Mouse (Mus musculus): Measurements from ENCODE around the gene Zfp988. TPM values are rescaled to one million over a fixed set of nuclear protein-coding genes. Genes with fewer than 3 reads are reported as not detected.
"Not testable (repeated sequence)": the region's sequence is repeated elsewhere in the genome, so short reads cannot be mapped to it uniquely, and the experiment has no call there.

Gene Zfp988
- polyA plus RNA-seq, 1 experiment from 2014 or later, result 0.22 TPM

DNA sequence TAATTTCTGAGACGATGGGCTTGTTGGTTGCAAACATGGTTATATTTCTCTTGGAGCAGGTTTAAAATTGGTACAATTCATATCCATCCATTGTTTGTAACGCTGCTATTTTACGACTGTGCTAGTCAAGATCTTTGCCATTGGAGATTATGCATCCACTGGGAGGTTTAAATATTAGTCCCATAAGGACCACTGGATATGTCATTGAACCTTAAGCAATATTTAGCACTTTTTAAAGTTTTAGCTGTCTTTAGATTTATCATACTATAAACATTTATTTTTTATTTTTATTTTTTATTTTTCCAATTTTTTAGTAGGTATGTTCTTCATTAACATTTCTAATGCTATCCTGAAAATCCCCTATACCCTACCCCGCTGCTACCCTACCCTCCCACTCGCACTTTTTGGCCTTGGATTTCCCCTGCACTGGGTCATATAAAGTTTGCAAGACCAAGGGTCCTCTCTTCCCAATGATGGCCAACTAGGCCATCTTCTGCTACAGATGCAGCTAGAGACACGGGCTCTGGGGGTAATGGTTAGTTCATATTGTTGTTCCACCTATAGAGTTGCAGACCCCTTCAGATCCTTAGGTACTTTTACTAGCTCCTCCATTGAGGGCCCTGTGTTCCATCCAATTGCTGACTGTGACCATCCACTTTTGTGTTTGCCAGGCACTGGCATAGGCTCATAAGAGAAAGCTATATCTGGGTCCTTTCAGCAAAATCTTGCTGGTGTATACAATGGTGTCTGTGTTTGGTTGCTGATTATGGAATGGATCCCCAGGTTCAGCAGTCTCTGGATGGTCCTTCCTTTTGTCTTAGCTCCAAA lies 31.1 kb downstream of the Zfp988 start:
- not testable (repeated sequence) for H3K27me3 ChIP-seq; H3K4me3 ChIP-seq; H3K36me3 ChIP-seq; H3K9ac ChIP-seq; H3K4me2 ChIP-seq; H3K27ac ChIP-seq; H3K4me1 ChIP-seq (replicated peaks)
- H3K9me3 ChIP-seq, result peaks cover 64% of the 10 kb centered on the region
- 70% methylated on average over 6 of the region's 6 CpGs for WGBS
- peak; percentile 63; the same call in 1 of the 2 replicates for ATAC-seq (ENCODE audit: low FRiP score)

DNA sequence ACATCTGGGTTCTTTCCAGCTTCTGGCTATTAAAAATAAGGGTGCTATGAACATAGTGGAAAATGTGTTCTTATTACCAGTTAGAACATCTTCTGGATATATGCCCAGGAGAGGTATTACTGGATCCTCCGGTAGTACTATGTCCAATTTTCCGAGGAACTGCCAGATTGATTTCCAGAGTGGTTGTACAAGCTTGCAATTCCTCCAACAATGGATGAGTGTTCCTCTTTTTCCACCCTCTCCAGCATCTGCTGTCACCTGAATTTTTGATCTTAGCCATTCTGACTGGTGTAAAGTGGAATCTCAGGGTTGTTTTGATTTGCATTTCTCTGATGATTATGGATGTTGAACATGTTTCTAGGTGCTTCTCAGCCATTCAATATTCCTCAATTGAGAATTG lies 32.0 kb downstream of the Zfp988 start:
- H3K27me3 ChIP-seq; H3K4me1 ChIP-seq (replicated peaks); H3K4me3 ChIP-seq; H3K27ac ChIP-seq; H3K36me3 ChIP-seq; ATAC-seq (ENCODE audit: low FRiP score); H3K4me2 ChIP-seq; H3K9ac ChIP-seq: not testable (repeated sequence)
- H3K9me3 ChIP-seq, result peaks cover 64% of the 10 kb centered on the region
- WGBS, result 90% methylated on average over 2 of the region's 2 CpGs

DNA sequence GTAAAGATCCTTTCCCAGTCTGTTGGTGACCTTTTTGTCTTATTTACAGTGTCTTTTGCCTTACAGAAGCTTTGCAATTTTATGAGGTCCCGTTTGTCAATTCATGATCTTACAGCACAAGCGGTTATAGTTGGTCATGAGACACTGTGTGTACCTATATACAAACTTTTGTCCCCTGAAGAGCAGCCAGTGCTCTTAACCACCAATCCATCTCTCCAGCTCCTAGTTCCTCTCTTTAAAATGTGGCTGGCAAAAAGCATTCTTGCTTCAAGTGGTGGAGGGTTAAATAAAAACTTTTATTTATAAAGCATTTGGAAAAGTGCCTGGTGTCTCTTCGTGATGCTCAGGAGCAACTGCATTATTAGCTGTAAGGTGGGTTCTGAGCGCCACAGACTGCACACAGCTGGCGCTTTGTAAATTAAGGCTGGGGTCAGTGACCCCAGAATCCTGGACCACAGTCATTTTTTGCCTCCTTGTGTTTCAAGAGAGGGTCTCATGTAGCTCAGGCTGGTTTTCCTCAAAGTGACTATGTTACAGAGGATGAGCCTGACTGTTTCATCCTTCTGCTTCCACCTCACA lies 32.6 kb downstream of the Zfp988 start:
- no peak overlapping the region for H3K4me3 ChIP-seq
- no peak for ATAC-seq (ENCODE audit: low FRiP score)

DNA sequence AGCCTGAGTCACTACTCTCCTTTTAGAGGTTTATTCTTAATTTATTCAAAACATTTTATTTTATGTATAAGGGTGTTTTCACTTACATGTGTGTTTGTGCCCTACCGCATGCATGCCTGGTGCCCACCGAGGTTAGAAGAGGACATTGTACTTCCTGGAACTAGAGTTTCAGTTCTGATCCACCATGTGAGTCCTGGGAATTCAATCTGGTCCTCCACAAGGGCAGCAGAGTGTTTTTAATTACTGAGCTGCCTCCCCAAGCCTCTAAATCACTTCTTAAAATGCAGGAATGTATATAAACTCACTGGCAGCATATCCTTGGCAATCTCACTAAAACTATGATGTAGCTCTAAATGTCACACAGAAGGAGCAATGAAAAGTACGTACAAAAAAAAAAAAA lies 33.2 kb downstream of the Zfp988 start:
- not testable (repeated sequence) for H3K36me3 ChIP-seq; H3K27ac ChIP-seq; H3K27me3 ChIP-seq; H3K4me1 ChIP-seq (replicated peaks); H3K4me3 ChIP-seq; H3K9ac ChIP-seq; H3K4me2 ChIP-seq; ATAC-seq (ENCODE audit: low FRiP score)
- 79% methylated on average over 3 of the region's 3 CpGs for WGBS
- peaks cover 73% of the 10 kb centered on the region for H3K9me3 ChIP-seq

More for the DNA sequence above, 32.6 kb downstream of the Zfp988 start:
- Histone ChIP-seq H3K4me1 (replicated peaks) (no peaks in the 10 kb centered on the region), H3K4me2 (no peak overlapping the region), H3K27me3 (no peaks in the 10 kb centered on the region), H3K9me3 (peaks cover 68% of the 10 kb centered on the region), H3K9ac (no peak overlapping the region), H3K36me3 (no peaks in the 10 kb centered on the region), H3K27ac (no peak overlapping the region)
- WGBS, result 72% methylated on average over 5 of the region's 5 CpGs

DNA sequence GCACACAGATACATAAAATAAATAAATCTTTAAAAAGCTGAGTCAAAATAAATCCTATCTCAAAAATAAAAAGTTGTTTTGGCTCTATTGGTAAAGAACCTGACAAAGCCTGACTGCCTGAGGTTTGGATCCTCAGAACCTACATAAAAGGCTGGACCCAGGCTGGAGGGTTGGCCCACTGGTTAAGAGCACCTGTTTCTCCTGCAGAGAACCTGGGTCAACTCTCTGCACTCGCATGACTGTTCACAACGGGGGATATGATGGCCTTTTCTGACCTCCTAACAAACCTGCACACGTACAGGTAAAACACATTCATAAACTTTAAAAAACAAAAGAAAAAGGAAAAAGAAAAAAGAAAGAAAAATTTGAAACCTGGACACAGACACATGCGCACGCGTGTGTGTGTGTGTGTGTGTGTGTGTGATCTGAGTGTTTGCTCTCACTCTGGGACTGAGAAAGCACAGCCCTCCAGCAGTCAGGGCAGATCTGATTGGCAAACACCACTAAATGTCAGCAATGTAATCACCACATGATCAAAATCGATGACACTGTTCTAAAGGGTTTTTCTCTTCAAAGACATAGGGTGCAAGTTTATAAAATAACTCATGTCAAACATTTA lies 34.2 kb downstream of the Zfp988 start:
- H3K9me3 ChIP-seq, result peaks cover 68% of the 10 kb centered on the region
- not testable (repeated sequence) for ATAC-seq (ENCODE audit: low FRiP score); H3K36me3 ChIP-seq; H3K9ac ChIP-seq; H3K4me1 ChIP-seq (replicated peaks); H3K27me3 ChIP-seq; H3K27ac ChIP-seq; H3K4me2 ChIP-seq; H3K4me3 ChIP-seq
- WGBS, result 73% methylated on average over 7 of the region's 7 CpGs

DNA sequence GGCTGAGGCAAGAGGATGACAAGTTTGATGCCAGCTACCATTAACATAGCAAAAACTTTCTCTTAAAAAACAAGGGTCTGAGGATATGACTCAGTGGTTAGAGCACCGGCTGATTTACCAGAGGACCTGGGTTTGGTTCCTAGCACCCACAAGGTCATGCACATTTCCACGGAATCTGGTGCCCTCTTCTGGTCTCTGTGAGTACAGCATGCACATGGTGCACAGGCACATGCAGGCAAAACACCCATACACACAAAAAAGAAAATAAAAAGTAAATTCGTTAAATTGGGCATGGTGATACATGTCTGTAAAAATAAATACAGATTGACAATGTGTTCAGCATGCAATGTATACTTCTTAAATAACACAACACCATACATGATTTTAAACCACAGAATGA lies 34.8 kb downstream of the Zfp988 start:
- not testable (repeated sequence) for H3K9ac ChIP-seq; H3K4me2 ChIP-seq; H3K36me3 ChIP-seq; H3K4me1 ChIP-seq (replicated peaks); H3K27me3 ChIP-seq; ATAC-seq (ENCODE audit: low FRiP score); H3K27ac ChIP-seq; H3K4me3 ChIP-seq
- 66% methylated on average over 3 of the region's 3 CpGs for WGBS
- peaks cover 67% of the 10 kb centered on the region for H3K9me3 ChIP-seq

DNA sequence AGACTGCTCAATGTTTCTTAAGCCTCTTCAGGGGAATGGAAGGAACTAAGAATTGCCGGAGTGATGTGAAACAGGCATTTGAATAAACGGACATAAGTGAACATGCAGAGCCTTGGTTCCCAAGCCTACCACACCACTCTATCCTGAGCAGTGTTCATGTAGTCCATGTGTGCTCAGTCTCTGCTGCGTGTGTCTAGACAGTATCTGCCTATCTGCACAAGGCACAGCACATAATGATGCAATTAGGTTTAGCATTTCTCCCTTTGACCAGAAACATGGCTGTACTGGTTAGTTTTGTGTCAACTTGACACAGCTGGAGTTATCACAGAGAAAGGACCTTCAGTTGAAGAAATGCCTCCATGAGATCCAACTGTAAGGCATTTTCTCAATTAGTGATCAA lies 35.4 kb downstream of the Zfp988 start:
- H3K4me1 ChIP-seq (replicated peaks); H3K4me2 ChIP-seq; ATAC-seq (ENCODE audit: low FRiP score); H3K36me3 ChIP-seq; H3K27me3 ChIP-seq; H3K27ac ChIP-seq; H3K4me3 ChIP-seq; H3K9ac ChIP-seq: not testable (repeated sequence)
- 85% methylated on average over 3 of the region's 3 CpGs for WGBS
- H3K9me3 ChIP-seq, result peaks cover 63% of the 10 kb centered on the region

DNA sequence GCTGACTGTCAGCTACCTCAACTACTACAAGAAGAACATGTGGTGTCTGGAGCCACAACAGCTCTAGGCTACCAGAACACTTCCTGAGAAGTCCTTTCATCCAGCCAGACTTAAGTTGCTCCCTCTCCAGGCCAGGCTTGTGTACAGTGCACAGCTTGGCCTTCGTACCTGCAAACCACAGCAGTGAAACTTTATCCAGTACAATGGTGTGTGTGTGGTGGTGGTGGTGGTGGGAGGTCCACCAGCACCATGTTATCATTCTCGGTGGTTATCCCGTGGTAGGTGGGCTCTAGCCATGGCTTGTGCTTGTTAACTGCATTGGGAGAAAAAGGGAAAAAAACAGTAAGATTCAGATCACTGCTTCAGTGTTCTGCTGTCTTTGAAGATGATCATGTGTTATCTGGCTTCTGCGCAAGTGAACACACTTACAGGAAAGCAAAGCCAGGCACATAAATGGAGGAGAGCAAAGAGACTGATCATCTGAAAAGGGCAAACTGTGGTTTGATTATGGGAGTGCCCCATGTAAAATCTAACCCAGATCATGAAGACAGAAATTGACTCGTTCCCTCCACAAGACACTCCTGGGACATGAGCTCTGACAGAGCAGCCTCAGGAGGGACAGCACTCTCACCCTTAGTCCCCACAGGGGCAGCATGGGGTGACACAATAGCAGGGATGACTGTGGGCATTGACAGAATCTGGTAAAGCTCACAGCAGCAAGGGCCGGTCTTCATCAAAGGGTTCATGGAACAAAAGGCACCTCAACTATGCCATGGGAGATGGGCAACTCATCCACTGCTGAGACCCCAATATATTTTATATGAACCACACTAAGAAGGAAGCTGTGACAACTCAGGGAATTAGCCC lies 37.8 kb downstream of the Zfp988 start:
- WGBS, result 77% methylated on average over 6 of the region's 6 CpGs

DNA sequence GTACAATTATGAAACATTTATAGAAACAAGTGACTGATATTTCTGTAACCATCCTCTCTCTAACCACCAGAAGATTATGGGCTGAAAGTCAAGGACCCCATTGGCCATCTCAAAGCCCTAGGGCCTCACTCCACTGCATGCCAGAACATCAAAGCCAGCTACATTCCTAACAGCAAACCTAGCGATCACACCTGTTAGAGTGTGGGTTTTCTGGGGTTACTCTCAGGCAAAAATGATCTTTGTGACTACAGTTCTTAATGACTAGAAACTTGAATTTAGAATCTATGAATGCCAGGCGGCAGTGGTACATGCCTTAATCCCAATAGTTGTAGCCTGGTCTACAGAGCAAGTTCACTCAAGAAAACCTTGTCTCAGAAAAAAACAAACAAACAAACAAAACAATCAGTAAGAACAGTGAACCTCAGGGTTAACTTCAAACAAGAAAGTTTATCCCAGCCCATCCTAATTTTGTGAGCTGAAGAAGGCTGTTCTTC lies 39.6 kb downstream of the Zfp988 start:
- H3K4me2 ChIP-seq; H3K4me1 ChIP-seq (replicated peaks); H3K9ac ChIP-seq; H3K4me3 ChIP-seq; H3K27me3 ChIP-seq; ATAC-seq (ENCODE audit: low FRiP score); H3K27ac ChIP-seq; H3K36me3 ChIP-seq: not testable (repeated sequence)
- peaks cover 58% of the 10 kb centered on the region for H3K9me3 ChIP-seq
- 89% methylated on average over 2 of the region's 2 CpGs for WGBS

More for the DNA sequence above, 37.8 kb downstream of the Zfp988 start:
- H3K27ac ChIP-seq; H3K4me1 ChIP-seq (replicated peaks); H3K4me2 ChIP-seq; H3K27me3 ChIP-seq; H3K36me3 ChIP-seq; H3K4me3 ChIP-seq; H3K9ac ChIP-seq: not testable (repeated sequence)
- peaks cover 53% of the 10 kb centered on the region for H3K9me3 ChIP-seq
- ATAC-seq (ENCODE audit: low FRiP score), result peak; percentile 94

DNA sequence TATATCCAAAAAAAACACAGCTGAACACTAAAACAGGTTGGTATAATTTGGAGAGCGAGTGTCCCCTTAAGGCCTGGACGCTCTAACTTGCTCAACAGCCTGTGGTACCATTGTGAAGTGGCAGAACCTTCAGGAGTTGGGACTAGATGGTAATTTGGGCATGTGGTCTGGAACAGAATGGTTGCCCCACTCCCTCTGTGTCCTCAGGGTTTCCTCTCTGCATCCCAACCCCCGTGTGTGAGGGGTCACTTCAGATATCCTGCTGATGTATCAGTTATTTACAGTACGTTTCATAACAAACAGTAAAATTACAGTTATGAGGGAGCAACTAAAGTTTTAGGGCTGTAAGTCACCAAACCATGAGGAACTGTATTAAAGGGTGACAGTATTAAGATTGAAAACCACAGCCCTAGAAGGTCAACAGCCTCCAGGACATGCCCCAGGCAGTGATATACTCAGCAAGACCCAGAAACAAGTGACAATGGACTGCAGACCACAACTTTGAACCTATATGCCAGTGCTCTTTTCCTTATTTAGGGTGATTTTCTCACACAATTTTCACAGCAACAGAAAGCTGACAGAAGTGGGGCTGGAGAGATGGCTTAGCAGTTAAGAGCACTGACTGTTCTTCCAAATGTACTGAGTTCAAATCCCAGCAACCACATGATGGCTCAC lies 41.0 kb downstream of the Zfp988 start:
- H3K36me3 ChIP-seq; H3K27me3 ChIP-seq; ATAC-seq (ENCODE audit: low FRiP score); H3K4me3 ChIP-seq; H3K4me1 ChIP-seq (replicated peaks); H3K27ac ChIP-seq; H3K9ac ChIP-seq; H3K4me2 ChIP-seq: not testable (repeated sequence)
- 73% methylated on average over 4 of the region's 4 CpGs for WGBS
- peaks cover 65% of the 10 kb centered on the region for H3K9me3 ChIP-seq

DNA sequence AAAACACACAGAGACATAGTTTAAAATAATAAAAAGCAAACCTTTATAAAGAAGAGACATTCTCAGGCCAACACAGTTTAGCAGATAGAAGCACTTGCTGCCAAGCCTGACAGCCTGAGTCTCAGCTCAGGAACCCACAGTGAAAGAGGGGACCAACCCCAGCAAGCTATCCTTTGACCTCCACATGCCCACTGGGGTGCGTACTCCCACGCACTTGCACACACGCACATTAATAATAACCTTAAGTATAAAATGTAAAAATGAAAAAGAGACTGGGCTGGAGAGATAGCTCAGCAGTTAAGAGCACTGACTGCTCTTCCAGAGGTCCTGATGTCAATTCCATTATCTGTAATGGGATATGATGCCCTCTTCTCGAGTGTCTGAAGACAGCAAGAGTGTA lies 41.8 kb downstream of the Zfp988 start:
- H3K4me1 ChIP-seq (replicated peaks); H3K27ac ChIP-seq; H3K4me3 ChIP-seq; H3K4me2 ChIP-seq; H3K36me3 ChIP-seq; H3K9ac ChIP-seq; H3K27me3 ChIP-seq; ATAC-seq (ENCODE audit: low FRiP score): not testable (repeated sequence)
- H3K9me3 ChIP-seq, result peaks cover 65% of the 10 kb centered on the region
- WGBS, result 67% methylated on average over 4 of the region's 4 CpGs
